In genomic region chr1:39779111-39779980, GRCm38 (mm10) we compare ENCODE assay signal across 26 mouse cellular contexts. TPM values are rescaled to one million over a fixed set of nuclear protein-coding genes. Genes with fewer than 3 reads are reported as not detected.
DNase-seq lines count a peak whose midpoint lies in the region; ATAC-seq lines count a peak whose summit lies in the region.
"Had no signal": no experiment of that assay in that cellular context is flagged by ENCODE, and none has a peak within 500 bp of the region (broad histone marks: within the 10 kb centered on the region; RNA-seq: fewer than 3 reads in every experiment).

No protein-coding gene starts in this region.

- no peak overlapping the region for H3K9ac ChIP-seq in lung, embryonic 16.5 days (ENCODE audit: low read length)
- H3K9ac ChIP-seq in stomach, embryonic 16.5 days (ENCODE audit: low read length): no peak overlapping the region
- H3K9ac ChIP-seq: embryonic facial prominence, embryonic 15.5 days; heart, embryonic 13.5 days; hindbrain, embryonic 12.5 days had no signal

- H3K27ac ChIP-seq in lung, embryonic 16.5 days (ENCODE audit: low read length): no peak overlapping the region
- H3K27ac ChIP-seq in stomach, embryonic 16.5 days (ENCODE audit: low read length): peak overlapping the region; percentile 84
- H3K27ac ChIP-seq: embryonic facial prominence, embryonic 15.5 days; forebrain, embryonic 10.5 days; gastrocnemius, adult 2 months; heart, embryonic 13.5 days; hindbrain, embryonic 12.5 days had no signal

- ATAC-seq in lung, embryonic 16.5 days (ENCODE audit: low read depth): no peak
- ATAC-seq in stomach, embryonic 16.5 days (ENCODE audit: insufficient read depth, low FRiP score): peak; percentile 56; the same call in 1 of the 2 replicates
- ATAC-seq: forebrain, embryonic 14.5 days; hindbrain, embryonic 16.5 days; inflammation-experienced regulatory T-cells, adult 6 months had no signal

- no peaks in the 10 kb centered on the region for H3K9me3 ChIP-seq in lung, embryonic 16.5 days (ENCODE audit: control insufficient read depth, low read length)
- no peaks in the 10 kb centered on the region for H3K9me3 ChIP-seq in stomach, embryonic 16.5 days (replicated peaks; ENCODE audit: control insufficient read depth, low read length)
- H3K9me3 ChIP-seq: embryonic facial prominence, embryonic 15.5 days; forebrain, embryonic 10.5 days; heart, embryonic 13.5 days; hindbrain, embryonic 12.5 days had no signal

- H3K4me1 ChIP-seq in lung, embryonic 16.5 days (replicated peaks; ENCODE audit: control insufficient read depth, insufficient read depth, low read length): peaks cover 4% of the 10 kb centered on the region; the same call in 1 of the 2 replicates
- peaks cover 6% of the 10 kb centered on the region; the same call in 1 of the 2 replicates for H3K4me1 ChIP-seq in stomach, embryonic 16.5 days (ENCODE audit: control insufficient read depth, insufficient read depth, low read length)
- H3K4me1 ChIP-seq: embryonic facial prominence, embryonic 15.5 days; forebrain, embryonic 10.5 days; hindbrain, embryonic 12.5 days had no signal

- WGBS in lung, embryonic 16.5 days: 54% methylated on average over 16 of the region's 16 CpGs
- 63% methylated on average over 16 of the region's 16 CpGs for WGBS in stomach, embryonic 16.5 days

- DNase-seq in cerebellum, adult 9-10 months: peak; percentile 15
- DNase-seq in cerebellum, adult 11-12 months: no peak
- peak; percentile 59 for DNase-seq in heart, adult 11 months
- no peak for DNase-seq in heart, postnatal 25 days (ENCODE audit: low spot score)
- no peak for DNase-seq in lung, postnatal 36 days
- no peak for DNase-seq in thymus, postnatal 4 days
- DNase-seq: adrenal gland, adult 2 months; adrenal gland, postnatal 25 days; embryo, embryonic 11 days; gastrocnemius, adult 2 months; gastrocnemius, postnatal 25 days; heart, postnatal 4 days had no signal

- no peaks in the 10 kb centered on the region for H3K36me3 ChIP-seq in lung, embryonic 16.5 days (ENCODE audit: control insufficient read depth, insufficient read depth, low read length)
- no peaks in the 10 kb centered on the region for H3K36me3 ChIP-seq in stomach, embryonic 16.5 days (ENCODE audit: control insufficient read depth, insufficient read depth, low read length)
- H3K36me3 ChIP-seq: embryonic facial prominence, embryonic 15.5 days; forebrain, embryonic 10.5 days; heart, embryonic 13.5 days; hindbrain, embryonic 12.5 days had no signal

- H3K4me3 ChIP-seq in lung, embryonic 16.5 days (ENCODE audit: low read length): no peak overlapping the region
- no peak overlapping the region for H3K4me3 ChIP-seq in stomach, embryonic 16.5 days (replicated peaks; ENCODE audit: low read length)
- H3K4me3 ChIP-seq: embryonic facial prominence, embryonic 15.5 days; erythroblast, embryonic 14.5 days; forebrain, embryonic 10.5 days; gastrocnemius, adult 2 months; heart, embryonic 13.5 days; hindbrain, embryonic 12.5 days had no signal

- 0 out of 2 replicates have a peak overlapping the region, but pooled peaks have one; percentile 9 for H3K4me2 ChIP-seq in lung, embryonic 16.5 days (ENCODE audit: low read depth, low read length)
- 0 out of 2 replicates have a peak overlapping the region, but pooled peaks have one; percentile 12 for H3K4me2 ChIP-seq in stomach, embryonic 16.5 days (ENCODE audit: low read depth, low read length)
- H3K4me2 ChIP-seq: embryonic facial prominence, embryonic 15.5 days; heart, embryonic 13.5 days; hindbrain, embryonic 12.5 days had no signal

- H3K27me3 ChIP-seq in lung, embryonic 16.5 days (ENCODE audit: control insufficient read depth, insufficient read depth, low read depth, low read length): no peaks in the 10 kb centered on the region
- no peaks in the 10 kb centered on the region for H3K27me3 ChIP-seq in stomach, embryonic 16.5 days (ENCODE audit: control insufficient read depth, insufficient read depth, low read length)
- H3K27me3 ChIP-seq: CH12.LX; embryonic facial prominence, embryonic 15.5 days; heart, embryonic 13.5 days; hindbrain, embryonic 12.5 days had no signal

- intact Hi-C loops in heart, postnatal 25 days (cut with DNase I): no loop called here

RNA-seq across cellular contexts. Expression of gene Gm3646, which starts 25.8 kb away (rescaled TPM):
- 1 to 10 TPM; 5.8 to 9.4 TPM for total RNA-seq in heart, postnatal 25 days (2021)
- not detected in 2 replicates for polyA plus RNA-seq in lung, embryonic 16.5 days (2015; fragmentation: Nextera tagmentation; extraction: Ambion mirVana)
- polyA plus RNA-seq in stomach, embryonic 16.5 days (2015; fragmentation: Nextera tagmentation; extraction: Ambion mirVana): not detected in 2 replicates
- total RNA-seq: adrenal gland, adult 2 months; adrenal gland, postnatal 25 days; CH12.LX; common myeloid progenitor, adult 5-6 weeks; granulocyte monocyte progenitor cell, adult 5-6 weeks had no signal
- polyA plus RNA-seq: adrenal gland, adult 2 months; embryonic facial prominence, embryonic 11.5 days; embryonic facial prominence, embryonic 15.5 days; erythroblast, embryonic 14.5 days; forebrain, embryonic 10.5 days; forebrain, embryonic 14.5 days; hindbrain, embryonic 12.5 days; hindbrain, embryonic 16.5 days; inflammation-experienced regulatory T-cells, adult 6 months had no signal

RNA-seq across cellular contexts. Expression of gene Rfx8, which starts 58.5 kb away (rescaled TPM):
- under 1 TPM; 0.34 to 0.36 TPM for total RNA-seq in heart, postnatal 25 days (2021)
- polyA plus RNA-seq in lung, embryonic 16.5 days (2015; fragmentation: Nextera tagmentation; extraction: Ambion mirVana): 0.40 and 0.58 TPM in 2 replicates
- 0.19 and 0.26 TPM in 2 replicates for polyA plus RNA-seq in stomach, embryonic 16.5 days (2015; fragmentation: Nextera tagmentation; extraction: Ambion mirVana)
- total RNA-seq: adrenal gland, adult 2 months; CH12.LX; gastrocnemius, adult 2 months; granulocyte monocyte progenitor cell, adult 5-6 weeks had no signal
- polyA plus RNA-seq: inflammation-experienced regulatory T-cells, adult 6 months had no signal

Comparison
In these comparisons a context has a peak if more than half of its experiments do, and no peak if none do; other contexts are left out.
1. DNase-seq: peak in cerebellum, adult 9-10 months (single experiment) and heart, adult 11 months (single experiment); none in cerebellum, adult 11-12 months (single experiment), heart, postnatal 25 days (single experiment), lung, postnatal 36 days (single experiment) and thymus, postnatal 4 days (single experiment).